Mouse (Mus musculus): Measurements from ENCODE around the gene Zfp275.
"Not testable (repeated sequence)": the region's sequence is repeated elsewhere in the genome, so short reads cannot be mapped to it uniquely, and the experiment has no call there.

DNA sequence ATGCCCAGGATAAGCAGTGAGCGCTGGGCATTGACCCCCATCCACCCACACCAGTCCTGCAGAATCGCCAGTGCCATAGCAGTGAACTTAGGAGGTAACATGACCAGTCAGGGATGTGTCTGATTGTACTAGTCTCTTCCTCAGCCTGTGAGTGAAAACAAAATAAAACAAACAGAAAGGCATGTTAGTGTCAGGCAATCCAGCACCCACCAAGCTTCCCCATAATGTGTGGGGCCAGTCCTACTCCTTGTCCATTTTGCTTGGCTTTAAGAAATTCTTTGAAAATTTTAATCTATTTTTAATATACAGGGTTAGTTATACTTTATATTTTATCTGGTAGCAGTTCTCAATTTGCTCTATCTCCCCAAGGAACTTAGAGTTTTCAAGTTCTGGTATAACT lies 56.2 kb downstream of the Zfp275 start, which contains the start of gene Gm18336:
- not testable (repeated sequence) for TF ChIP-seq CTCF, EP300 (IDR thresholded peaks at IDR 0.05; ENCODE audit: low read depth)
